Mouse (Mus musculus) small intestine, adult 2 months (tissue): Measurements from ENCODE around the gene Atp8b3.

Experiments
- CTCF ChIP-seq: fragments of 200-500 bp; IDR thresholded peaks from 2 replicates; pipeline ENCODE4 v1.5.1; 2012; ENCODE audit warnings: low read depth, mild to moderate bottlenecking, control low read depth, inconsistent platforms, low read length, moderate library complexity, mixed read lengths; ENCODE audit not compliant: insufficient replicate concordance, insufficient read length; ENCODE audit errors: extremely low read depth
- POLR2A ChIP-seq: fragments of 200-500 bp; IDR thresholded peaks from 2 replicates; pipeline ENCODE4 v1.6.1; 2012; ENCODE audit warnings: low read depth, mild to moderate bottlenecking, control low read depth, inconsistent platforms, low read length, moderate library complexity

DNA sequence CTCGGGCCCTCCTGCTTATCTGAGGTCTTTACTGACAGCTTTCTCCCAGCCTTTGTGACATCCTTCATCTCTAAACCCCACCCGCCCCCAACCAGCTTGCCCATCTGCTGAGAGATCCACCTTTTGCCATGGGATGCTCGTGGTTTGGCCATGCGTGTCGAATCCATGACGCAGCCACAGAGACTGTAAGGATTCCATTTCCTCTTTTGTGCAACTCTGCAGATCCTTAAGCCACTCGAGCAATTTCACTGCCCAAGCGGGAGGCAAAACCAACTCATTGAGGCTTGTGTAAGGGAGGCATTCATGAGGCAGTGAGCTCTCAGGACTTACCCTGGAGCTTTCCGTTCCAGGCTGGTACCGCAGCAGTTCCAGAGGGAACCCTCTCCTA is 28.7 kb downstream of the Atp8b3 start:
- no peak for TF ChIP-seq CTCF
- no peak for TF ChIP-seq POLR2A
